Mouse (Mus musculus): ENCODE results near the gene Lgals12.

The Lgals12 gene

DNA sequence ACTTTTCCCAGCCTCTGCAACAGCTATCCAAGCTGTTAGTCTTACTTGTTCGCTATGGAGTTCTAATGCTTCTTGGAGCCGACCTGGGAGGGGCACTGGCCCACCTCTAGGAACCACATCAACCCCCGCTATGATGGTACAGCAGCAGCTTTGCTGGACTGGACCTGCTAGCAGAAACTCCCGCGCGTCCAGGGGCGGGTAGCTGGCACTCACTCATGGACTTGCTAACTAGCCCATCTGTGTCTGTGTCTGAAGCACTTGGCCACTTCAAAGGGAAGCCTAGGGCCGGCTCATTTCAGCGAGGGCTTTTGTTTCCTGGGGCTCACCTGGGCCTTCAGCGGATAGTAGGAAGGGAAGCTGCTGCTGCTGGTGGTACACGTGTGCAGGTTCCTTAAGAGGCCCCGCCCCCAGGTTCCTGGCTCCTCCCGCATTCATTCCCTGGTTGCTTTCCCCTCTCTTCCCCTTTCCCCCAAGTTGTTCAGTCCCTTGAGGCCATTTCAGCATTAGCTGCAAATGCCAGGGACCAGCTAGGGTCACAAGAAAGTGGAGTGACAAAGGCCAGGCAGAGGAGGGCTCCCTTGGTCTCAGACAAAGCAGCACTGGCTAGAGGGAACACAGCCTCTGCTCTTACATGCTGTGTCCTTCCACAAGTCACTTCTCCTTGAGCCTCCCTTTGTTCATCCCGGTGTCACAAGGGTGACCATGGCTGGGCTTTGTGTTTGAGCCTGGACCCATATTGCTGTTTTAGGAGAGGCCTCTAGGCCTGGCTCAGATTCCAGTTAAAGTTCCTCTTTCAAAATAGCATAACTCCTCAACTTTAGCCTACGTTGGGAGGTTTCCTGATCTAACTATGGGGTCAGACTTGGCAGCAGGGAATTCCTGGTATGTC lies at the start of gene Lgals12:
Gene Lgals12 (minus strand): TSS at position 393 of the 889 bp plus-strand sequence.
- DNase-seq (ENCODE audit: low read depth), result no peak

DNA sequence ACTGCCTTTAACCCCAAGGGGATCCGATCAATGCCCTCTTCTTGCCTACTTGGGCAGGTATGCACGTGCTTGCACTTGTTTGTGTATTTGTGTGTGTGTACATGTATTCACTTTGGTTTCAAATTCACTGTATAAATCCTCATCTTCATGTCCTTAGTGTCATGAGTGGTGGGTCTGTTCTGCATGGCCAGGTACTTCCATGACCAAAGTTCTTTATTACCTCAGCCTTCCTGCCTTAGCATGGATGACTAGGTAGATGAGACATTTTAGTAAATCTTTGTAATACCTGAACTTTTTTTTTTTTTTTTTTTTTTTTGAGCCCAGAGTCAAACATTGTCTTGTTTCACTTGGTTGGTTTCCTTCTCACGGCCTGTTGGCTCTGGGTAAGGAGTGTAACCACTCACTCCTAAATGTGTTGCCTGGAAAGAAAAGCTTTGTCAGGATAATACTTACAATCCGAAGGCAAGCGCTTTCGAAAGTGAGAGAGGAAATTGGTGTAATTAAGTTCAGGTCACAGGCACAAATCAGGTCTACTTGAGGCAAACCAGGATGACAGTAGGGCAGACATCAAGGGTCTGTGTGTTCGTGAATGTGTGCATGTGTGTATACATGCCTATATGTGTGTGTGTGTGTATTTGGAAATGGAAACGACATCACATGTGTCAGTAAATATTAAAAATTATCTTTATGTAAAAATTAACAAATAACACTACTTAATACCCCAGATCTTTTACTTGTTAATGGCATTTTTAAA lies 42.1 kb upstream of the Lgals12 start:
- no peak for DNase-seq (ENCODE audit: low read depth)

DNA sequence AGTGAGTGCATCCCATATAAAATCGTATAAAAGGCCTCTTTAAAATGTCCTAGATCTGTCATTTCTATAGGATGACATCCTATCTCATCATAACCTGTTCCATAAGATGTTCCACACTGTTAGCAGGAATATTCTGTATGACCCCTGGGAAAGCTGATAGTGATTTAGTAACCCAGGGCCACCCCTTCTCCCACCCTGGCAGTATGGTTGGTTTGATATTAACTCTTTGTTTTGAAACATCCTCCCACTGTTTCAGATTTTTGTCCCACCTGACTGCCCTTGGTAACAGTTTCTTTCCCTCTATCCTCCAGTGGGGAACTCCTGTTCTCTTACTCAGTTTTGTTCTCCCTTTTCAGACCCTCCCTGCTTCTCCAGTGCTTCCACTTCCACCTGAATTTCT lies 26.8 kb upstream of the Lgals12 start:
- DNase-seq (ENCODE audit: low read depth), result no peak

DNA sequence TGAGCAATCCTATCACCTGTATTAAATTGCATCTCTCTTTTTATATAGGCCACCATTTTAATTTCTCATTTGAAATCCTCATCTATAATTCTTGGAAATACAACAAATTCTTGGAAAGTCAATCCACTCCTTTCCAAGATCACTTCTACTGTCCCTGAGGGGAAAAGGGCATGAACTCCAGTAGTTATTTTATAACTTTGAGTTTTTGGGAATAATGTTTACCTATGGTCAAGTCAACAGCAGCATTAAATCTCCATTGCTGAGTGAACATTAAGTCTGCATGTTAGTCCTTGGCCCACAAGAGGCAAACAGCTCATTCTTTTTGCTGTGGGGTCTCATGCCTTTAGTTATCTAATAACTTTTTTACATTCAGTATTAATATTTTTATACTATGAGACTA lies 26.0 kb upstream of the Lgals12 start:
- DNase-seq (ENCODE audit: low read depth), result no peak

DNA sequence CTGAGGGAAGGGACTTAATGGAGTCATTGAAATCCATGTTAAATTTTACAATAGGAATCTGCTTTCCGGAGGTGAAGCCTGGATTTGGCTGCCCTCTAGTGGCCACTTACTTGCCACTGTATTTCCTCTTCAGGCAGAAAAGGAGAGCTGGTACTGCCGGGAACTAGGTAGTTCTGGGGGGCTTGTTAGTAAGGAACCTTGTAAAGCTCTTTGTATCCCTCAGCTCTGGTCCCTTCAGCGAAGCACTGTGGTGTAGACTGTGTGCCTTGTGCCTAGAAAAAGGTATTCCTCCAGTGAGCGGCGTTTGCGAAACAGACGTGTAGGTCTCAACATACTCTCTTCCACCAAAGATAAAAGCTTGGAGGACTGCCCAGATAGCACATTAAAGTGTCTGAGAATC lies 10.7 kb upstream of the Lgals12 start:
- DNase-seq (ENCODE audit: low read depth), result peak; percentile 66

DNA sequence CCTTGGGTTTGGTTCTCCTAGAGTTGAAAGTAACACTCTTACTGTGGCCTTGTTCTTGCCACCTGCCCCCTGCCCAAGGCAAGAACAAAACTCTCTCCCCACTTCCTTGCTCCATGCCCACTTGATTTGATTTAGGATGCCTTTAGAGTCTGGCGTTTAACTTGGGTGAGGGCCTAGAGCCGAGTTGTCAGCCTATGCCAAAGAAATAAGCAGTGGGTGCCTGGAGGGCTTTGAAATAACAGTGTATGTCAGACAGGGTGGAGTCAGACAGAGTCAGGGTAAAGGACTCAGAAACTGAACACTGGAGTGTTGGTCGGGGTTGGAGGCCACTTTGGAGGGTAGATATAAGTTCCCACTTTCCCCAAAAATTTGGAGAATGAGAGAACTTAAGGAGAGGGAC lies 10.1 kb upstream of the Lgals12 start:
- DNase-seq (ENCODE audit: low read depth), result no peak

DNA sequence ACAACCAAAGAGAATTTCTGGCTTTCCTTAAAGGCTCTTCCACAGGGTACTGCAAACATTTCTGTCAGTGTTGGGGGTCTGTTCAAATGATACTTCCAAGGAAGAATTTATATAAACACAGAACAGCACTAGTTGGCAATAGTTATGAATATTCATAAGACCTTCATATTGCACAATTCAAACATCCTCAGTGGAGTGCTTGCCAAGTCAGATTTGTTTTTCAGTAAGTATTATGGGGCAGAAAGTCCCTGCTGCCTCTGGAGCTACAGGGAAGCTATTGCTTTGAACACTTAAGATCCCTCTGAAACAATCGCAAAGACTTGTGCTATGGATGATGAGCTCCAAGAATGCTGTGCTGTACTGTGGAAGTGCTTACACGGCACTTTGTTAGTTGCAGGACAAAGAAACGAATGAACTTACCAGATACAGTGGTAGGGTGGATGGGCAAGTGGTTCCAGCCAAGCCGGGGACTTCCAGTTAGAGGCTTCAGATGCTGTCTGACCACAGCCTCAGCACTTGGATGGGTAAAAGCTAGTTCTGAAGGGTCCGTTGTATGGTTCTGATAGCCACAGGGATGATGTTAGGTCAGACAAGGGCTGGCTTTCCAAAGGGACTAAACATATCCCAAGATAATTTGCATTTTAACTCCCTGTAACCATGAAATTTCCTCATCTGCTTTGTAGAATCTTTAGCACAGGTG lies 9.4 kb upstream of the Lgals12 start:
- no peak for DNase-seq (ENCODE audit: low read depth)

DNA sequence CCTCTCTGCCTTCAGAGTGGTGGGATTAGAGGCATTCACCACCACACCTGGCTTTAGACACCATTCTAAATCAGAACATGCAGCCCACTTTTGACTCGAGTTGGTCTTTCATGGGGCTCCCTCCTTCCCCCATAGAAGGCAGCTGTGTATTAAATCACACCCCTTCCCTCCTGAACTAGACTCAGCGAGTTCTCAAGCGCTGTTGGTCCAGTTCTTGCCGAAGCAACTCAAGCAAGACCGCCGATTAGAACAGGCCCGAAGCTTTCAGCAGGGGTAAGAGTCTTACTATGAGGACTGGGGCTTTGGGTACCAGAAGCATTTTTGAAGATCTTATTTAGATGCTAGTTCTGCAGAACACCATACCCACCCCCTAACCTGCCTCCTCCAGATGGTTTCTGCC lies 6.2 kb upstream of the Lgals12 start:
- DNase-seq (ENCODE audit: low read depth), result no peak

DNA sequence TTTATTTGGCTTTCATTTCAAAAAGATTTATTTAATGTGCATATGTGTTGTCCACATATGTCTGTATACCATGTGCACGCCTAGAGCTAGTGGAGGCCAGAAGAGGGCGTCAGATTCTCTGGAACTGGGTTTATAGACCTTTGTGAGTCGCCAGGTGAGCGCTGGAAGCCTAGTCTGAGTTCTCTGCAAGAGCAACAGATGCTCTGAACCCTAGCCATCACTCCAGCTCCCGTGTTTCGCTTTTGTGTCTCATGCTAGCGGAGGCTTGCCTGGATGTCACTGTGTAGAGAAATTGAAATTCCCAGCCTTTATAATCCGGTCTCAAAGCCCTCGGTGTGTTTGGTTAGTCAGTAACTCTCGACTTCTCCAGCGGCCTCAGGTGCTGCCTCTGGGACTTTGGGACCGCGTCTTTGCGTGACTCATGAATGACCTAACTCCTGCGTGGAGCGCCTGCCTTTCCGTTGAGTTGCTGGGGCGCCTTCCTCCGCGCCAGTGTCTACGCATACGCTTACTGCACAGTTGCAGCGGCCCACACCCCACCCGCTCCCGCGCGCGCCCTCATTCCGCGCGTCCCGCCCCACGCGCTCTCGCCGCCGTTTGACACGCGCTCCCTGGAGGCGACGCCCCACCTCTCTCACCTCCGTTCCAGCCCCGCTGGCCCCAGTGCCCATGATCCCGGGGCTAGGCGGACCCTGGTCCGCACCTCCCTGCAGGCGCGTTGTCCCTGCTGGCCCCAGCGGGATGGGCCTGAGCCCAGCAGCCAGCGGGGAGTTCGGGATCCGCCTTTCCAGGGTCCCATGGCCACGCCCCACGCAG lies 5.2 kb upstream of the Lgals12 start, which contains the start of gene Hrasls5:
Gene Hrasls5 (plus strand): TSS at position 600 of the 816 bp plus-strand sequence.
- no peak for DNase-seq (ENCODE audit: low read depth)

DNA sequence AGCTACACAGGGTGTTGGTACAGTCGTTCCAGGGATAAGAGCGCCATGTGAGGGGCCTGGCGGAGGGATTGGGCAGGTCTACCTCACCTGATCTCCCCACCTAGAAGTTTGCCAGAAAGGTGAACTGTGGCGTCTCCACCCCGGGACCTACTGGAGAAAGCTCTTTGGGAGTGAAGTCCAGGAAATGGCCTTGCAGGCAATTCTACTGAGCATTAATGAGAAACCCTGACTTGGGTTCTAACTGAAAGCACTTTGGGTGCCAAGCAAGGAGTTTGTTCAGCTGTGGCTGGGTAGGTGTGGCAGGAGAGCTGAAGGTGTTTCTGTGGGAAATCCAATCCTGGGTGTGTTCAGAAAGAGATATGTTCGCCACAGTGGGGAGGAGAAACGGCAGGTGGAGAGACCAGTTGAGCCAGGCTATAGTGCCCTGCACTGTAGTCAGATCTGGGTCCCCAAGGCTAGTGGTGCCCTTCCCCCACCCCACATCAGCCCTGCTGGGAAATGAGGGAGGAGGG lies 753 bp upstream of the Lgals12 start:
- DNase-seq (ENCODE audit: low read depth), result no peak

DNA sequence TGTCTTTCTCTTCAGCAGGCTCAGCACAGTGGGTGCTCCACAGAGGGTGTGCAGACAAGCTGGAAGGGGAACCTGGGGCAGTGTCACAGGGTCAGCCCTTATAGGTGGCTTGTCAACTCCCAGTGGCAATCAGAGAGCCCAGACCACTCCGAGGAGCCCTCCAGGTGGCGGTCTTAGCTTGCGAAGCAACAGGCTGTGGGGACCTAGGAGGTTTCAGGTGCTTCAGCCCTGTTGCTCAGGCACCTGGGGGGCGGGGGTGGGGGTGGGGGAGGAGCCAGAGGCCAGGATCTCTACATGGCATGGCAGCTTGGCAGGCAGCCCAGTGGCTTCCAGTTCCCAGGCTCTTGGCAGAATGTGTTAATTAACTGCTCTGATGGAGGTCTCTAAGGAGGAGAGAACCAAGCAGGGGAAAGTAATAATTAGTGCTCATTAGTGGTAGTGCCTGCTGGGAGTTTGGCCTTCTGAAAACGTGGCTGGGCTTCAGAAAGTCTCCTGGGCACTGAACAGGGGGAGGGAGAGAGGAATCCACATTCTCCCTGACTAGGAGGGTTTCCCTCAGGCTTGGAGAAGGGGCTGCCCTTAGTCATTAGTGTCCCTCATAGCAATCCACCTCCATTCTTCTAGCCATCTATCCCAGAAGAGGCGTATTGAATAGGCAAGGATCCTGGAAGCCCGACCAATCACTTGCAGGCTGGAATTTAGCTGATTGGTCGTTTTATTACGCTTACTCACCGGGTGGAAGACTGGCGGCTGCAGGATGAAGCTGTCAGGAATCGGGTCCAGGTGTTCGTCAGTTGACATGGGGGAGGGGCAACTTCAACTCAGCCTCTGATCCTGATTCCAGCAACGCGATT lies 836 bp downstream of the Lgals12 start:
- no peak for DNase-seq (ENCODE audit: low read depth)

DNA sequence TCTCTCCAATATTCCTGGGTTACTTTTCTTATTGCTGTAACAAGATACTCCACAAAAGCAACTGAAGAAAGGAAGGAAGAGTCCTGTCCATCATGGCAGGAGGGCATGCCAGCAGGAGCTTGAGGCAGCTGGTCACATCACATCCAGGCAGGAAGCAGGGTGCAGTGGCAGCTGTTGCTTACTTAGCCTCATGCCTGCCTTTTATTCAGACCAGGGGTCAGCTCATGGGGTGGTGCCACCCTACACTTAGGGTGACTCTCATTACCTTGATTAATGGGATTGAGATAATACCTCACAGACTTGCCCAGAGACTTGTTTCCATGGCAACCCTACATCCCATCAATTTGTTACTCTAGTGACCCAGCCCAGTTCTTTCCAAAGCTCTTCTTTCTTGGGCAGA lies 2.0 kb downstream of the Lgals12 start:
- no peak for DNase-seq (ENCODE audit: low read depth)

DNA sequence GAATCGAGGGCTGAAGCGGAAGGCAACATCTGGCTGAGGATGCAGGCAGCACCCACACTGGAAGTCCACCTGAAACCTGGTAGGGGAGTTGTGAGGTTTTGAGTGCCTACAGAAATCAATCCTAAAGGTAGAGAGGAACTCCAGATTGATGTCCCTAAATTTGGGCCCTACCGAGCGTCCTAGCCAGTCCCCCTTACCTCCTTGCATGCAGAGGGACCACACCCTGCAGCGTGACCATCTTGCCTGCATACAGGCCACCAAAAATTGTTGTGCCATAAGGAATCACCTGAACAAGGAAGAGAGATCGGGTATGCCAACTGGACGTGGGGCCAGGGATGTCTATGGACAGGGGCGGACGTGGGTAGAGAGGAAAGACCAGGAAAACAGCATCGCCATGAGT lies 2.9 kb downstream of the Lgals12 start:
- DNase-seq (ENCODE audit: low read depth), result no peak

DNA sequence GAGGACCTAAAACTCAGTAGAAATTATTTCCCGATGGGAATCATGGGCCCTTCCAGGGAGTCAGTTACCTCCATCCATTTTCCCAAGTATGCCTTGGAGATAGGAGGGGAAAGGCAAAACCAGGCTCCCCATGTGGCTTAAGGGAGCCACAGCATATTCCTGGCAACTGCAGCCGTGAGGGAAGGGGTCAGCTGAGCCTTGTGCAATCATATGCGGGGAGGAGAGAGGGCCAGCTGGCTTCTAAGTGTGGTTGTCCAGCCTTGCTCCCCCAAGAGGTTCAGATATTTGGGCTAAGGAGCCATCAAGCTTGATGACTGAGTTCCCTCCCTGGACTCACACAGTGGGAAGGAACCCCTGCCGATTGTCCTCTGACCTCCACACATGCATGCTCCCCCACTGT lies 5.4 kb downstream of the Lgals12 start:
- DNase-seq (ENCODE audit: low read depth), result no peak

DNA sequence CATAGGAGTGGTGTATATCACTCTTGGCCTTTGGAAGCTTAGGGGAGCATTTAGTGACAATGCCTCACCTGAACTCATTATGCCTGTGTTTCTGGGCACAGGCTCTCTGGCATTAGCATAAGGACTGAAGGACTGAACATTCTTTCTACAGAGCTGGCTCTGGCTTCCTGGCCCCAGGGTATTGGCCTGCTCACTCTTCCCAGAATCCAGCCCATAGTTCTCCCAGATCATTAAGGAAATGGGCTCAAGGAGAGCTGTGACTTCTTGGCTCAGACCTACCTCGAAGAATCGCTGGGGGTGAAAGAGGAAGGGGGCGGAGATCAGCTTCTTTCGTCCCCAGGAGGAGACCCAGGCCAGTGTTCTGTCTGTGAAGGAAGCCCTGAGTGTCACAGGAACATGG lies 8.5 kb downstream of the Lgals12 start:
- DNase-seq (ENCODE audit: low read depth), result no peak

DNA sequence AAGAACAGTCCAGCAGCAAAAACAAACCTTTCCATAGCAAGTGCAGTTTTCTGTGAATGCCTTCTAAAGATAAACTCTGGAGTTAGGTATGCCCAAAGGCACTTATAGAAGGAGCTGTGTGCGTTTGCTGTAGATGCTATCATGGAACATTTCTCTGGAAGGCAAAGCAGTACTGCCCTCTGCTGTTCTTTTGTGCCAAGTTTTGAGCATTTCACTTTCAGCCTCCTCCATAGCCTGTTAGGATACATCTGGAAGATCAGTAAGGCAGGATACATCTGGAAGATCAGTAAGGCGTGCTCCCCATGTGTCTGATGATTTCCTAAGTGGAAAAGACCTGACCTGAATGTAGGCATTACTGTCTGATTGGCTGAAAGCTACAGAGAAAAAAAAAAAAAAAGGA lies 11.5 kb downstream of the Lgals12 start:
- peak; percentile 70 for DNase-seq (ENCODE audit: low read depth)

DNA sequence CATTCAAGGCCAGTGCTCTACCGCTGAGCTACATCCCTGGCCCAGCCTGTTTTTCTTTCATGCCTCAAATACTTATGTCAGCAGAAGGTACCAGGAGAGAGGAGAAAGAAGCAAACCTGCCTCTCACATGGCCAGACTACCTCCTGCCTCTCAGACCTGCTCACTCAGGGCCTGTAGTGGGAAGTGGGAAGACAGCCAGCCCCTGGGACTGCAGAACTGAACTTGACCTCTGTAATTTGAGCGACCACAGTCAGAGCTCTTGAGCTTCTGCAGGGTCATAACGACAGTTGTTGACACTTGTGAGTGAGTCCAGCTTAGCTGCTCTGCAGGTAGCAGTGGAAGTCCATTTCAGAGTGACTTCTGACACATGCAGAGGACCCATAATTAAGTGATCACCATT lies 15.0 kb downstream of the Lgals12 start:
- no peak for DNase-seq (ENCODE audit: low read depth)

DNA sequence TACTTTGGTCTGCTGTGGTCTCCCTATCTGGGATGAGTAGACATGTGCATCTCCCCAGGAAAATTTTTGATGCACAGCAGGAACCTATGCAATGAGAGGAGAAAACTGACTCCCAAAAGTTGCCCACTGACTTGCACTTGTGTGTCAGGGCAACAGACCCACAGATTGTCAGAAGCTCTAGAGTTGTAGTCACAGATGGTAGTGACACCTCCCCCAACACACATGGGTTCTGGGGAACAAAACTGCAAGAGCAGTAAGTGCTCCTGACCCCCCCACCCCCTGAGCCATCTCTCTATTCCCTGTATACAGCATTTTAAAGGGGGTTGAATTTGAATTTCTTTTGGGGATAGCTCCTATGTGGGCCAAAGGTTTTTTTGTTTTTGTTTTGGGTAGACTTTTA lies 16.2 kb downstream of the Lgals12 start:
- no peak for DNase-seq (ENCODE audit: low read depth)

DNA sequence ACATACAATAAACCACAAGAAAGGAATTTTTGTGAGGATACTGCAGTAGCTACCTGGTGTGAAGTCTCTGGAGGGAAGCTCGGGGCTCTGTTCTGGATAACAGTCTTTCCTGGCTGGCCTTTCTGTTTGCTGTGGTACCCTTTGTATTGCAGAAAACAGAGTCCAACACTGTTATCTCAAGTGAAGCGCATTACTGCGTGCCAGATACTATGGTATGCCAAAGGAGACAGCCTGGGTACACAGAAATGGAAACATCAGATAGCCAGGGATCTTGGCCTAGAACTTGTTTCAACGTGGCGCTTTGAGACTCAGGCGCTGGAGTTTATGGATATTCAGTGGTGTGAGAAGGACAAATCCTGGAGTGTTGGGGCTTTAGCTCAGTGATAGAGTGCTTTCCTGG lies 21.2 kb downstream of the Lgals12 start:
- DNase-seq (ENCODE audit: low read depth), result no peak

DNA sequence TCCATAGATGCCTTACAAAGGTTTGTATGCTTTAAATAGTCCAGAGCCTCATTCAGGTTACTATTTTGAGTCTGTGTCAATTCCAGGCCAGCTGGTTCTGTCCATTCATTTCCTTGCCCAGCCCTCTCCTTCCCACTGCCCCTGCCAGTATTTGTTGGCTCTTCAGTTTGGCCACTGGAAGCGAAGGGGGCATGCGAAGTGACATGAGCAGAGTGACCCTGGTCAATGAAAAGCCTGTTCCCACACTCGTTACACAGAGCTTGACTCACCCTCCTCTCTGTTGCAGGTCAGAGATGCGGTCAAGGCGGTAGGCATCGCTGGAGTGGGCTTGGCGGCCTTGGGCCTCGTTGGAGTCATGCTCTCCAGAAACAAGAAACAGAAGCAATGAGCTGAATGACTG lies 21.7 kb downstream of the Lgals12 start:
- no peak for DNase-seq (ENCODE audit: low read depth)

DNA sequence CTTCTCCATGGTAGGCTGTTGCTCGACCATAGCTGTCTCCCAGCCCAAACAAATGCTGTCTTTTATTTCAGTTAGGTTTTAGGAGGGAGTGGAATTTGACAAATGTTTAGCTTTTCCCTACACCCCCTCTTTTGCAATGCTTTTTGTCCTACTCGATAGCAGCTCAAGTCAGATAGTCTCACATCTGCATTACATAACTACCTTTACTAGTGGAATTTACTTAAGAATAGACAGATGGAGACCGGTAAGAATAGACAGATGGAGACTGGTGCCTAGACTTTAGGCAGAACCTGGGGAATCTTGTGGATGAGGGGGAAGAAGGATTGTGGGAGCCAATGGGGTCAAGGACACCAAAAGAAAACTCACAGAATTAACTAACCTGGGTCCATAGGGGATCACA lies 23.4 kb downstream of the Lgals12 start:
- DNase-seq (ENCODE audit: low read depth), result no peak

Data from 416B (cell line).